Mouse (Mus musculus) cerebellum, adult 9-11 months (tissue): Measurements from ENCODE around the gene Zglp1.

Experiments used
- DNase-seq: peaks from one replicate; pipeline ENCODE4 v3.0.0; 2022

Gene Zglp1

GRCm38 (mm10) chr9:21067006-21067684, at the start of gene Zglp1:
TSS of gene Zglp1 (minus strand) at chr9:21067093.
- no peak for DNase-seq

DNA sequence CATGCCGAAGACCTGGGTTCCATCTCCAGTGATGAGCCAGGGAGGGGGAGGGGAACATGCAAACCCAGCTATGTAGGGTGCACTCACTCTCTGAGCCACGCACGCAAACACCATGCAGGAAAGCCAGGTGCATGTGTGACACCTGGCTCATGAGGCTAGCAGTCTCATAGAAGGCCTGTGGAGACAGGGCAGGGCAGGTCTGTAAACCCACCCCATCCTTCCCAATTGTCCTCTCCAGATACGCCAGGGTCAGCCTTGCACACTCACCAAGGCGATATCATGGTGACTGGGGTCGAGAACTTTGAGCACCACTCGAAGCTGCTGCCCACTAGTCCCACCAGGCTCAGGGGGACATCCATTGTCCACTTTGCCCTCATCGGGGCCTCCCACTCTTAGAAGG, 48.2 kb upstream of the Zglp1 start:
- DNase-seq, result no peak

- no peak for DNase-seq
These were observed 47.3 kb upstream of the Zglp1 start for GRCm38 (mm10) chr9:21114190-21114589.

- no peak for DNase-seq
These were observed 46.9 kb upstream of the Zglp1 start for GRCm38 (mm10) chr9:21113751-21114150.

- no peak for DNase-seq
These were observed 40.8 kb upstream of the Zglp1 start for GRCm38 (mm10) chr9:21107607-21108237.

DNA sequence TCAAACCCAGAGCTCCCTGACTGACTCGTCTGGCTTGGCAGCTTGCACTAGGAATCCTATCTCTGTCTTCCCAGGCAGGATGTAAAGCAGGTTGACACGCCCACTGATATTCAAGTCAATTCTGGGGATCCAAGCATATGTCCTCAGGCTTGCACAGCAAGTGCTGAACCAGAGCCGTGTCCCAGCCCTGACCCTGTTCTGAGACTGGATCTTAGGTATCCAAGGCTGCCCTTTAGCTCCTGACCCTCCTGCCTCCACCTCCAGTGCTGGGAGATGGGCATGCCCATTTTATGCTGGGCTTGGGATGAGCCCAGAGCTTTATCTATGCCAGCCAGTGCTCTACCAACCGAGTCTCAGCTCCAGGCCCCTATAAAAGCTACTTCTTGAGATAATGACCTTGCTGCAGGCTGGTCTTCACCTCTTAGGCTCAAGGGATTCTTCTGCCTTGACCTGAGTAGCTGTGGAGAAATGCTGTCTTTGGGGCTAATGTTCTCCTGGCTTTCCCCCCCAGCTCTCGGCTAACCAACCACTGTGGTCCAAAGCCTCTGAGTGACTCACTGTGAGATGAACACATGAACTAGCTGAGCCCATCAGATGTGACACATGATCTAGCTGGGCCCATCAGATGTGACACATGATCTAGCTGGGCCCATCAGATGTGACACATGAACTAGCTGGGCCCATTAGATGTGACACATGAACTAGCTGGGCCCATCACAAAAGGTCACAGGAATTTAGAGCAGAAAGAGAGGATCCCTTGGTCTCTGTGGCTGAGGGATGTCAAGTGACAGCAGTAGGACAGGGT, 39.1 kb upstream of the Zglp1 start:
- DNase-seq, result no peak

GRCm38 (mm10) chr9:21104814-21105213, 37.9 kb upstream of the Zglp1 start:
- DNase-seq, result no peak

GRCm38 (mm10) chr9:21102076-21102475, 35.2 kb upstream of the Zglp1 start:
- no peak for DNase-seq

DNA sequence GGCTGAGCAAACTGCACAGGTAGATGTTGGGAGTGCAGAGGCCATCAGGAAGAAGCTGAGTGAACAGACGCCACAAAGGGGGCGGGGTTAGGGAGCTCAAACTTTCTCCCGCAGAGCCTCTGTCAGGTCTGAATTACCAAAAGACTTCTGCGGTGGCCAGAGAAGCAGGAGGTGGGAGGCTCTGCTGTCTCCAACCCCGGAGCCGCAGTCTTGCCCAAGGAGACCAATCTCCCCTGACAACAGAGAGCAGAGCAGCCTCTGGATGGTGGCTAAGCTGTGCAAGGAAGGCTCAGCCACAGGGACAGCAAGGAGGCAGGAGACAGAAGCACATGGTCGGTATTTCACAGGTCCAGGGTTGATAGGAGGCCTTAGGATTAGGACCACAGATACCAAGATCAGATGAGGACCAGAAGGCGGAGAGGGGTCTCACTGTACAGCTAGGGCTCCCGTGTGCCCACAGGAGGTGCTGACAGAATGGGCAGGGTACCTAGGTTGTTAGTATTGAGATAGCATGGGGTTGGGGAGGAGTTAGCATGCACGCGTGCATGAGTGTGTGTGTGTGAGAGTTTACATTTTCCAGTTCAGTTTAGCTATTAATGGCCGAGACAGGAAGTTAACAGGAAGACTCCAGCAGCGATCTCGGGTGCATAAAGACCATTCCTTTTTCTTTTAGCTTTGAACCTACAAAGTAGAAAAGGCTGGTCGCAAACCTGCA, 33.7 kb upstream of the Zglp1 start:
- no peak for DNase-seq

GRCm38 (mm10) chr9:21097793-21098192, 30.9 kb upstream of the Zglp1 start:
- no peak for DNase-seq

GRCm38 (mm10) chr9:21095958-21096357, 29.1 kb upstream of the Zglp1 start:
- no peak for DNase-seq

GRCm38 (mm10) chr9:21093423-21093822, 26.5 kb upstream of the Zglp1 start:
- DNase-seq, result no peak

DNA sequence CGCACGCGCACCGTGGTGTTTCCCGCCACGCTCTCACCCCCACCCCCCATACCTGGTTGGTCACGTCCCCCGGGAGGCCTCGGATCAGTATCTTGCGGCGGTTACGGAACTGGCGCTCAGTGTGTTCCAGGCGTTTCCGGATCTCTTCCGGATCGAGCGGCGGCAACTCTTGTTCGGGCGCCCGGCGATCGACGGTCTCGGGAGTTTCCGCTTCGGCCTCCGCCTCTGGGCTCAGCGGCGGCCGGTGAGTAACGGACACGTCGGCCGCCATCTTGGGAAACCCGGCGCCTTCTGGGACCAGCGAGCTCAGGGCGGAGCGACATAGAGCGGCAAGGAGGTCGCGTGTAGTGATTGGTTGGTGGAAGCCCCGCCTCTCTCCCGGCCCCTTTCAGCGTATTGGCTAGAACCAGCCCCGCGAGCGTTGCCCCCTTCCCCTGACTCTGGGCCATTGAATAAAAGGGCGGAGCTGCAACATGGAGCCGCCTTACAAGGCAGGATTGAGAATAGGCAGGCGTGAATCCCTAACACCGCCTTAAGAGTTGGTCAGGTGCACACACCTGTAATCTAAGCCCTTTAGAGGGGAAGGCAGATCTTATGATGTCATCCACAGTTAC, 24.9 kb upstream of the Zglp1 start, which contains the start of the genes Gm38431 and Raver1:
Gm38431 (minus strand) TSS at position 291 of the 614 bp plus-strand sequence.
Raver1 (minus strand) TSS at position 302 of the 614 bp plus-strand sequence.
- DNase-seq, result peak; percentile 99

- no peak for DNase-seq
These were observed 24.2 kb upstream of the Zglp1 start for GRCm38 (mm10) chr9:21090972-21091706.

DNA sequence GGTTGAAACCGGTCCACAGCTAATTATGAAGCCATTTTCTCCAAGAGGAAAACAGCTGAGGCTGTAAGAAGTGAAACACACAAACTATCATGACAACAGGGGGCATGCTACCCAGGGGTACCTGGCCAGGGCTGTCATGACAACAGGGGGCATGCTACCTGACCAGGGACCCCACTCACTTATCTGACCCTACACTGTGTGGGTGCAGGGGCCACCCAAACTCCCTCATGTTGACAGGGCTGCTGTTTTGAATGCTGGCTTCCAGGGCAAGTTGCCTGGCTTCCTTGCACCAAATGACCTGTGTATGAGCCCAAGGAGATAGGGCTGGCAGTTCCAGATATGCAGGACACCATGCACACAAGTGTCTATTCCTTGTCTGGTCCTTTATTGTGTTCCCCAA, 23.6 kb upstream of the Zglp1 start:
- peak; percentile 52 for DNase-seq

- DNase-seq, result no peak
These were observed 16.4 kb upstream of the Zglp1 start for GRCm38 (mm10) chr9:21083324-21083723.

GRCm38 (mm10) chr9:21081127-21081526, 14.2 kb upstream of the Zglp1 start:
- no peak for DNase-seq

- no peak for DNase-seq
These were observed 8.7 kb upstream of the Zglp1 start for GRCm38 (mm10) chr9:21075625-21076024.

DNA sequence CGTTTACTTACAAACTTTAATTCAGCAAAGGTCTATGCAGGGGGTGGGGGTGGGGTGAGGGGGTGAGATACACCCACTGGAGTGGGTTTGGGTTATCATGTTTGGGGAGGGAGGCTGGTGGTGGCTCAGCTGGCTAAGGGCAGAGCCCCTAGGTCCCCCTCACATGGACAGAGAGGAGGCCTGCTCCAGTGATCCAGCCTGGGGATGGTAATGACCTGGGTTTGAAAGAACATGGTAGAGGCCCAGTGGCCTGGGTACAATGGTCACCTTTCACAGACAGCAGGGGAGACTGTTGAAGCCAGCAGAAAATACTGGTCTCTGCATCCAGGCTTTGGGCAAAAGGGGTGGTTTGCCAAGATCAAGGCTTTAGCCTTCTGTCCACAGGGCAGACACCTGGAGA, 7.3 kb upstream of the Zglp1 start:
- no peak for DNase-seq

- peak; percentile 90 for DNase-seq
These were observed 6.3 kb upstream of the Zglp1 start, which contains the start of the genes Gm49373 and Fdx1l for GRCm38 (mm10) chr9:21073044-21073840. TSS of gene Gm49373 (minus strand) at chr9:21073096. TSS of gene Fdx1l (minus strand) at chr9:21073614.

GRCm38 (mm10) chr9:21072641-21073040, 5.7 kb upstream of the Zglp1 start:
- DNase-seq, result no peak
